Mouse (Mus musculus) ES-E14 (cell line): ENCODE data around the gene Nxn.

Experiments
- MAFK ChIP-seq: IDR thresholded peaks from 2 replicates; pipeline ENCODE4 v1.6.1; 2014; ENCODE audit warnings: mild to moderate bottlenecking, low read depth, low read length, inconsistent platforms; ENCODE audit not compliant: insufficient read depth
- ZNF384 ChIP-seq: IDR thresholded peaks from 2 replicates; pipeline ENCODE4 v1.6.1; 2012; ENCODE audit warnings: low read depth, low read length, inconsistent platforms

GRCm38 (mm10) chr11:76398312-76398797, 585 bp downstream of the Nxn start:
- TF ChIP-seq MAFK (no peak), ZNF384 (no peak)
